Mouse (Mus musculus): ENCODE measurements around the gene Slc30a9. TPM values are rescaled to one million over a fixed set of nuclear protein-coding genes. Genes with fewer than 3 reads are reported as not detected.

The Slc30a9 gene
- polyA plus RNA-seq, 1 experiment from 2014 or later, result 207 TPM

- Histone ChIP-seq H3K9me3 (ENCODE audit: control insufficient read depth, low read length) (no peaks in the 10 kb centered on the region), H3K4me3 (replicated peaks; ENCODE audit: low read depth, low read length) (no peak overlapping the region), H3K9ac (replicated peaks; ENCODE audit: low read length) (no peak overlapping the region), H3K27me3 (ENCODE audit: control insufficient read depth, insufficient read depth, low read length) (no peaks in the 10 kb centered on the region), H3K36me3 (ENCODE audit: control insufficient read depth, insufficient read depth, low read length) (peaks cover 19% of the 10 kb centered on the region), H3K4me2 (ENCODE audit: low read length) (no peak overlapping the region), H3K4me1 (ENCODE audit: control insufficient read depth, insufficient read depth, low read length) (no peaks in the 10 kb centered on the region), H3K27ac (replicated peaks; ENCODE audit: low read depth, low read length) (no peak overlapping the region)
- WGBS, result 90% methylated on average over 14 of the region's 14 CpGs
- DNase-seq (no peak), ATAC-seq (ENCODE audit: low FRiP score, low TSS enrichment) (no peak)
Measured at GRCm38 (mm10) chr5:67397186-67397585, 90.4 kb downstream of the Slc30a9 start.

GRCm38 (mm10) chr5:67399876-67400607 lies 93.3 kb downstream of the Slc30a9 start:
- Histone ChIP-seq H3K4me3 (replicated peaks; ENCODE audit: low read depth, low read length) (no peak overlapping the region), H3K9me3 (ENCODE audit: control insufficient read depth, low read length) (no peaks in the 10 kb centered on the region), H3K36me3 (ENCODE audit: control insufficient read depth, insufficient read depth, low read length) (peaks cover 29% of the 10 kb centered on the region), H3K4me2 (ENCODE audit: low read length) (peak overlapping the region; percentile 31), H3K27me3 (ENCODE audit: control insufficient read depth, insufficient read depth, low read length) (no peaks in the 10 kb centered on the region), H3K9ac (replicated peaks; ENCODE audit: low read length) (no peak overlapping the region), H3K27ac (replicated peaks; ENCODE audit: low read depth, low read length) (peak overlapping the region; percentile 42; the same call in 1 of the 2 replicates), H3K4me1 (ENCODE audit: control insufficient read depth, insufficient read depth, low read length) (no peaks in the 10 kb centered on the region)
- DNase-seq, result peak; percentile 51
- WGBS, result 73% methylated on average over 28 of the region's 28 CpGs
- peak; percentile 28; the same call in 1 of the 2 replicates for ATAC-seq (ENCODE audit: low FRiP score, low TSS enrichment)

GRCm38 (mm10) chr5:67400608-67401480 lies 94.1 kb downstream of the Slc30a9 start:
- Histone ChIP-seq H3K36me3 (ENCODE audit: control insufficient read depth, insufficient read depth, low read length) (peaks cover 29% of the 10 kb centered on the region), H3K27me3 (ENCODE audit: control insufficient read depth, insufficient read depth, low read length) (no peaks in the 10 kb centered on the region), H3K9me3 (ENCODE audit: control insufficient read depth, low read length) (no peaks in the 10 kb centered on the region), H3K27ac (replicated peaks; ENCODE audit: low read depth, low read length) (no peak overlapping the region), H3K4me3 (replicated peaks; ENCODE audit: low read depth, low read length) (no peak overlapping the region), H3K4me2 (ENCODE audit: low read length) (peak overlapping the region; percentile 31), H3K4me1 (ENCODE audit: control insufficient read depth, insufficient read depth, low read length) (no peaks in the 10 kb centered on the region), H3K9ac (replicated peaks; ENCODE audit: low read length) (no peak overlapping the region)
- WGBS, result 74% methylated on average over 12 of the region's 12 CpGs
- ATAC-seq (ENCODE audit: low FRiP score, low TSS enrichment), result 0 out of 2 replicates have a peak, but pooled peaks have one; percentile 32
- DNase-seq, result peak; percentile 63

GRCm38 (mm10) chr5:67401612-67402011 lies 94.9 kb downstream of the Slc30a9 start:
- ATAC-seq (ENCODE audit: low FRiP score, low TSS enrichment), result no peak

GRCm38 (mm10) chr5:67404380-67404779 lies 97.6 kb downstream of the Slc30a9 start:
- Histone ChIP-seq H3K9me3 (ENCODE audit: control insufficient read depth, low read length) (no peaks in the 10 kb centered on the region), H3K9ac (replicated peaks; ENCODE audit: low read length) (no peak overlapping the region), H3K4me3 (replicated peaks; ENCODE audit: low read depth, low read length) (no peak overlapping the region), H3K4me2 (ENCODE audit: low read length) (no peak overlapping the region), H3K27me3 (ENCODE audit: control insufficient read depth, insufficient read depth, low read length) (no peaks in the 10 kb centered on the region), H3K27ac (replicated peaks; ENCODE audit: low read depth, low read length) (no peak overlapping the region), H3K36me3 (ENCODE audit: control insufficient read depth, insufficient read depth, low read length) (peaks cover 10% of the 10 kb centered on the region), H3K4me1 (ENCODE audit: control insufficient read depth, insufficient read depth, low read length) (no peaks in the 10 kb centered on the region)
- 91% methylated on average over 7 of the region's 7 CpGs for WGBS
- DNase-seq (no peak), ATAC-seq (ENCODE audit: low FRiP score, low TSS enrichment) (no peak)

More at GRCm38 (mm10) chr5:67401612-67402011, 94.9 kb downstream of the Slc30a9 start:
- Histone ChIP-seq H3K4me1 (ENCODE audit: control insufficient read depth, insufficient read depth, low read length) (no peaks in the 10 kb centered on the region), H3K27me3 (ENCODE audit: control insufficient read depth, insufficient read depth, low read length) (no peaks in the 10 kb centered on the region), H3K27ac (replicated peaks; ENCODE audit: low read depth, low read length) (no peak overlapping the region), H3K9me3 (ENCODE audit: control insufficient read depth, low read length) (no peaks in the 10 kb centered on the region), H3K4me2 (ENCODE audit: low read length) (no peak overlapping the region), H3K36me3 (ENCODE audit: control insufficient read depth, insufficient read depth, low read length) (peaks cover 29% of the 10 kb centered on the region), H3K4me3 (replicated peaks; ENCODE audit: low read depth, low read length) (no peak overlapping the region), H3K9ac (replicated peaks; ENCODE audit: low read length) (no peak overlapping the region)
- no peak for DNase-seq
- WGBS, result 74% methylated on average over 9 of the region's 9 CpGs

GRCm38 (mm10) chr5:67404919-67405318 lies 98.2 kb downstream of the Slc30a9 start:
- Histone ChIP-seq H3K27ac (replicated peaks; ENCODE audit: low read depth, low read length) (no peak overlapping the region), H3K4me1 (ENCODE audit: control insufficient read depth, insufficient read depth, low read length) (no peaks in the 10 kb centered on the region), H3K27me3 (ENCODE audit: control insufficient read depth, insufficient read depth, low read length) (no peaks in the 10 kb centered on the region), H3K9ac (replicated peaks; ENCODE audit: low read length) (no peak overlapping the region), H3K36me3 (ENCODE audit: control insufficient read depth, insufficient read depth, low read length) (peaks cover 9% of the 10 kb centered on the region; the same call in 1 of the 2 replicates), H3K9me3 (ENCODE audit: control insufficient read depth, low read length) (no peaks in the 10 kb centered on the region), H3K4me3 (replicated peaks; ENCODE audit: low read depth, low read length) (no peak overlapping the region), H3K4me2 (ENCODE audit: low read length) (no peak overlapping the region)
- no peak for DNase-seq
- WGBS, result 89% methylated on average over 9 of the region's 9 CpGs
- ATAC-seq (ENCODE audit: low FRiP score, low TSS enrichment), result no peak

Other genes with a start within 250 kb of the Slc30a9 start
- gene Phox2b, start 207.7 kb upstream of the Slc30a9 start, polyA plus RNA-seq (2014; fragmentation: Nextera tagmentation; extraction: Ambion mirVana), result 2.2 and 3.3 TPM in 2 replicates
- gene Tmem33, start 46.4 kb upstream of the Slc30a9 start, polyA plus RNA-seq (2014; fragmentation: Nextera tagmentation; extraction: Ambion mirVana), result 68.3 and 70.6 TPM in 2 replicates
- 15.4 and 15.6 TPM in 2 replicates for gene Bend4, start 121.4 kb downstream of the Slc30a9 start, polyA plus RNA-seq (2014; fragmentation: Nextera tagmentation; extraction: Ambion mirVana)

Data from midbrain, embryonic 14.5 days (tissue).